Mouse (Mus musculus) spleen, adult 2 months (tissue): ENCODE data around the gene Cd300lf. TPM values are rescaled to one million over a fixed set of nuclear protein-coding genes. Genes with fewer than 3 reads are reported as not detected.
A peak's percentile ranks its signal among the peaks of the same experiment; 100 is the strongest.

Experiments used
- DNase-seq, 2 experiments: peaks; one replicate each; pipeline versions ENCODE4 v3.0.0 to v3.0.0-alpha.2; 2012 to 2021; ENCODE audit warnings: low spot score in 2 of 2, low read depth in 1 of 2
- H3K27ac ChIP-seq: fragments of 200-500 bp; 2 replicates; pipeline ENCODE4 v1.5.1; 2012; ENCODE audit warnings: low read length, inconsistent platforms; ENCODE audit not compliant: insufficient read depth
- H3K27me3 ChIP-seq: fragments of 200-500 bp; 2 replicates; pipeline ENCODE4 v1.6.1; 2012; ENCODE audit warnings: mild to moderate bottlenecking, moderate library complexity, low read length, inconsistent platforms; ENCODE audit not compliant: control insufficient read depth, insufficient read depth
- H3K36me3 ChIP-seq: fragments of 200-500 bp; 2 replicates; pipeline ENCODE4 v1.6.1; 2012; ENCODE audit warnings: mild to moderate bottlenecking, low read length, inconsistent platforms; ENCODE audit not compliant: control insufficient read depth, insufficient read depth
- H3K4me1 ChIP-seq: fragments of 200-500 bp; 2 replicates; pipeline ENCODE4 v1.6.1; 2011; ENCODE audit warnings: inconsistent platforms; ENCODE audit not compliant: control insufficient read depth, insufficient read depth, insufficient read length
- H3K4me3 ChIP-seq: fragments of 200-500 bp; 2 replicates; pipeline ENCODE4 v1.5.1; 2011; ENCODE audit warnings: mild to moderate bottlenecking, inconsistent platforms; ENCODE audit not compliant: insufficient read depth, insufficient read length; ENCODE audit errors: extremely low read depth
- CTCF ChIP-seq: fragments of 200-500 bp; IDR thresholded peaks from 2 replicates; pipeline ENCODE4 v1.5.1; 2011; ENCODE audit warnings: mild to moderate bottlenecking, inconsistent platforms; ENCODE audit not compliant: insufficient read depth, insufficient read length, insufficient replicate concordance; ENCODE audit errors: extremely low read depth
- POLR2A ChIP-seq: fragments of 200-500 bp; IDR thresholded peaks from 2 replicates; pipeline ENCODE4 v1.6.1; 2011; ENCODE audit warnings: low read depth, low read length, inconsistent platforms
- WGBS: fragments of 180-500 bp; shearing (Covaris S2); methylation state at CpG from one replicate; pipeline ENCODE4 v1.1.7; 2018; 5-methylcytosine and 5-hydroxymethylcytosine counted together
- polyA plus RNA-seq: library from polyadenylated mRNA; depleted of rRNA; stranded (reverse); fragments of >200 nt; gene quantifications from 2 replicates; pipeline ENCODE4 v1.2.3, GENCODE M21; 2012

Gene Cd300lf
- polyA plus RNA-seq, 1 experiment = 24.7 TPM

DNA sequence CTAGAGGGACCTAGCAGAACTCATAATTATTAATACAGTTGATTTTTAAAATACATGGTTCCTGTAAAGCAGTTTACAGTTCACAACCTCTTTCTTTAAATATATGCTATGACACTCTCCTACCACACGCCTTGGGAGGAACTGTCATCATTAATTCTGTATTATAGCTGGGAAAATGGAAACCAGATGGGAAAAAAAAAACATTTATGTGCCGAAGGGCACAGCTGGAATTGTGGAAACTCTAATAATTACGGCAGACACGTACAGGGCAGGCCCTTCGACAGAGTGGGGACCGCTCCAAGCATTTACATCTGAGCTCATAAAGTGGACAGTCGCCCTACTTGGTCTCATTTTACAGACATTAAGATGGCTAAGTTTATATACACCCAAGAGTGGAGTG, 33.1 kb downstream of the Cd300lf start:
- peaks cover 4% of the 10 kb centered on the region; the same call in 1 of the 2 replicates for H3K4me1 ChIP-seq
- no peak for DNase-seq
- no peak overlapping the region for H3K4me3 ChIP-seq
- no peaks in the 10 kb centered on the region for H3K27me3 ChIP-seq
- TF ChIP-seq POLR2A = no peak
- TF ChIP-seq CTCF = no peak
- WGBS = 84% methylated on average over 7 of the region's 7 CpGs
- H3K36me3 ChIP-seq = no peaks in the 10 kb centered on the region
- H3K27ac ChIP-seq = no peak overlapping the region

- Histone ChIP-seq H3K27ac (no peak overlapping the region), H3K36me3 (no peaks in the 10 kb centered on the region), H3K4me3 (no peak overlapping the region), H3K27me3 (no peaks in the 10 kb centered on the region), H3K4me1 (peaks cover 4% of the 10 kb centered on the region; the same call in 1 of the 2 replicates)
- WGBS = 49% methylated on average over 5 of the region's 5 CpGs
- no peak for TF ChIP-seq POLR2A
- TF ChIP-seq CTCF = no peak
- DNase-seq = no peak
Measured at GRCm38 (mm10) chr11:115100032-115100621, 33.7 kb downstream of the Cd300lf start.

GRCm38 (mm10) chr11:115099241-115099840, 34.5 kb downstream of the Cd300lf start:
- no peak for TF ChIP-seq CTCF
- no peak for TF ChIP-seq POLR2A
- Histone ChIP-seq H3K27ac (no peak overlapping the region), H3K36me3 (no peaks in the 10 kb centered on the region), H3K4me3 (no peak overlapping the region), H3K4me1 (peaks cover 4% of the 10 kb centered on the region; the same call in 1 of the 2 replicates), H3K27me3 (no peaks in the 10 kb centered on the region)
- 57% methylated on average over 16 of the region's 16 CpGs for WGBS
- DNase-seq = no peak

DNA sequence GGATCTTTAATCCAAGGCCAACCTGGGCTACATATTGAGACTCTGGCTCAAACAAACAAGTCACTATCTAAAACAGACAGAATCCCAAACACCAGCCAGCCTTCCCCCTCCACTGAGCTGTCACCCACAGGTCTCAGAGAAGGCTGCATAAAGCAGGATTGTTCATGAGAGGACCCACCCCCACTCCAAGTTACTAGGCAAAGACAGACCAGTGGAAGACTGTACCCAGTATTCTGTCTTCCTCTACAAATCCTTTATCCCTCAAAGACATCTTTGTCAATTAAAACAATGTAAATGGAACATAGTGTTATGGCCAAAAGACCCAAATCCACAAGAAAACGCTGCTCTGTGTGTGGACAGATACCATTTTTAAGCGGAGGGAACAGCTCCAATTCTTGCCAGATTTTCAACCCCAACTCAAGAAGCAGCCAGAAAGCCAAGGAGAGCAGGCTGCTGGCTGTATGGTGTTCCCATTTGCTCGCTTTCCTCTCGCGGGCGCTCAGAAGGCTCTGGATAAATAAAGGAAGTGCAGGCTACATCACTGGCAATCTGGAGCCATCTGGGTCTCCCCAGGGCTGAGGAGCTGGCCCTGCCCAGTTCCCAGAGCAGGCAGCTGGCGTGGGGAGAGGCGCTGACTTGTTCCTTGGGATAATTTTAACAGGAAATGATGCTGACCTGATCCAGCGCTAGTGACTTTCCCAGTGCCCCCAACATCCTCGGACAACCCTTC, 35.4 kb downstream of the Cd300lf start:
- H3K27me3 ChIP-seq = no peaks in the 10 kb centered on the region
- H3K27ac ChIP-seq = no peak overlapping the region
- H3K4me3 ChIP-seq = no peak overlapping the region
- H3K36me3 ChIP-seq = no peaks in the 10 kb centered on the region
- WGBS = 74% methylated on average over 10 of the region's 10 CpGs
- peaks cover 4% of the 10 kb centered on the region; the same call in 1 of the 2 replicates for H3K4me1 ChIP-seq
- TF ChIP-seq POLR2A = no peak
- no peak for TF ChIP-seq CTCF
- DNase-seq = no peak

GRCm38 (mm10) chr11:115092140-115092539, 41.7 kb downstream of the Cd300lf start:
- H3K4me1 ChIP-seq = no peaks in the 10 kb centered on the region
- H3K4me3 ChIP-seq = no peak overlapping the region
- H3K27me3 ChIP-seq = peaks cover 8% of the 10 kb centered on the region
- TF ChIP-seq POLR2A (no peak), CTCF (no peak)
- H3K27ac ChIP-seq = no peak overlapping the region
- WGBS = 28% methylated on average over 4 of the region's 4 CpGs
- H3K36me3 ChIP-seq = no peaks in the 10 kb centered on the region
- no peak for DNase-seq

GRCm38 (mm10) chr11:115091362-115091901, 42.4 kb downstream of the Cd300lf start, which contains the start of gene Rab37:
Rab37 (plus strand) TSS chr11:115091431.
- no peaks in the 10 kb centered on the region for H3K4me1 ChIP-seq
- DNase-seq = no peak
- WGBS = 5% methylated on average over 36 of the region's 36 CpGs
- no peak within 1 kb of the TSS for H3K4me3 ChIP-seq
- H3K36me3 ChIP-seq = no peaks in the 10 kb centered on the region
- TF ChIP-seq POLR2A = no peak
- TF ChIP-seq CTCF = no peak
- no peak within 1 kb of the TSS for H3K27ac ChIP-seq
- H3K27me3 ChIP-seq = peaks cover 8% of the 10 kb centered on the region

DNA sequence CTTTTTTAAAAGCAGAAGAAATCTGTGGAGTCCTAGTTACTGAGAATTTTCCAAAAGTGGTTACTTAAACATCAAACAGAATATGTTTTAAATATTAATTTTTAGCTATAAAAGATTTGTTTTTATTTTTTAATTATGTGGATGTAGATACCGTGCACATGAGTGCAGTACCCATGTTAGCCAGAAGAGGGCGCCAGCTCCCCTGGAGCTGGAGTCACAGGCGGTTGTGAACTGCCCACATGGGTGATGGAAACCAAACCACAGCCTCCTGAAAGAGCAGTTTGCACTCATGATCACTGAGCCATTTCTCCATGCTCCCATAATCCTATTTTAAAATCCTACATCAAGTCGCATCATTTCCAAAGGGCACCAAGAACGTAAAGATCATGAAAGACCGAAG, 43.9 kb downstream of the Cd300lf start:
- WGBS = 67% methylated on average over 6 of the region's 6 CpGs
- no peak for DNase-seq
- Histone ChIP-seq H3K4me3 (no peak overlapping the region), H3K4me1 (no peaks in the 10 kb centered on the region), H3K27me3 (peaks cover 8% of the 10 kb centered on the region), H3K36me3 (no peaks in the 10 kb centered on the region), H3K27ac (no peak overlapping the region)
- TF ChIP-seq POLR2A (no peak), CTCF (peak; percentile 56; the same call in 1 of the 2 replicates)
